Mouse (Mus musculus) spleen, adult 2 months (tissue): ENCODE measurements around the gene Eif2b1. TPM values are rescaled to one million over a fixed set of nuclear protein-coding genes. Genes with fewer than 3 reads are reported as not detected.

Experiments used
- DNase-seq, 2 experiments: peaks; one replicate each; pipeline versions ENCODE4 v3.0.0 to v3.0.0-alpha.2; 2012 to 2021; ENCODE audit warnings: low spot score in 2 of 2, low read depth in 1 of 2
- H3K27ac ChIP-seq: fragments of 200-500 bp; 2 replicates; pipeline ENCODE4 v1.5.1; 2012; ENCODE audit warnings: low read length, inconsistent platforms; ENCODE audit not compliant: insufficient read depth
- H3K27me3 ChIP-seq: fragments of 200-500 bp; 2 replicates; pipeline ENCODE4 v1.6.1; 2012; ENCODE audit warnings: mild to moderate bottlenecking, moderate library complexity, low read length, inconsistent platforms; ENCODE audit not compliant: control insufficient read depth, insufficient read depth
- H3K36me3 ChIP-seq: fragments of 200-500 bp; 2 replicates; pipeline ENCODE4 v1.6.1; 2012; ENCODE audit warnings: mild to moderate bottlenecking, low read length, inconsistent platforms; ENCODE audit not compliant: control insufficient read depth, insufficient read depth
- H3K4me1 ChIP-seq: fragments of 200-500 bp; 2 replicates; pipeline ENCODE4 v1.6.1; 2011; ENCODE audit warnings: inconsistent platforms; ENCODE audit not compliant: control insufficient read depth, insufficient read depth, insufficient read length
- H3K4me3 ChIP-seq: fragments of 200-500 bp; 2 replicates; pipeline ENCODE4 v1.5.1; 2011; ENCODE audit warnings: mild to moderate bottlenecking, inconsistent platforms; ENCODE audit not compliant: insufficient read depth, insufficient read length; ENCODE audit errors: extremely low read depth
- CTCF ChIP-seq: fragments of 200-500 bp; IDR thresholded peaks from 2 replicates; pipeline ENCODE4 v1.5.1; 2011; ENCODE audit warnings: mild to moderate bottlenecking, inconsistent platforms; ENCODE audit not compliant: insufficient read depth, insufficient read length, insufficient replicate concordance; ENCODE audit errors: extremely low read depth
- POLR2A ChIP-seq: fragments of 200-500 bp; IDR thresholded peaks from 2 replicates; pipeline ENCODE4 v1.6.1; 2011; ENCODE audit warnings: low read depth, low read length, inconsistent platforms
- WGBS: fragments of 180-500 bp; shearing (Covaris S2); methylation state at CpG from one replicate; pipeline ENCODE4 v1.1.7; 2018; 5-methylcytosine and 5-hydroxymethylcytosine counted together
- polyA plus RNA-seq: library from polyadenylated mRNA; depleted of rRNA; stranded (reverse); fragments of >200 nt; gene quantifications from 2 replicates; pipeline ENCODE4 v1.2.3, GENCODE M21; 2012

Gene Eif2b1
- polyA plus RNA-seq, 1 experiment, result 9.8 TPM

GRCm38 (mm10) chr5:124541602-124541973, 37.3 kb downstream of the Eif2b1 start:
- Histone ChIP-seq H3K4me1 (peaks cover 6% of the 10 kb centered on the region; the same call in 1 of the 2 replicates), H3K27me3 (no peaks in the 10 kb centered on the region), H3K4me3 (peak overlapping the region; percentile 86), H3K27ac (peak overlapping the region; percentile 75; the same call in 1 of the 2 replicates), H3K36me3 (peaks cover 26% of the 10 kb centered on the region)
- TF ChIP-seq POLR2A, result no peak
- no peak for TF ChIP-seq CTCF
- no peak for DNase-seq
- whole genome bisulfite sequencing, result 9% methylated on average over 8 of the region's 8 CpGs

- Histone ChIP-seq H3K27ac (peak overlapping the region; percentile 75), H3K4me3 (peak overlapping the region; percentile 86), H3K36me3 (peaks cover 22% of the 10 kb centered on the region), H3K27me3 (no peaks in the 10 kb centered on the region), H3K4me1 (peaks cover 6% of the 10 kb centered on the region; the same call in 1 of the 2 replicates)
- under 1% methylated on average over 78 of the region's 89 CpGs for WGBS
- TF ChIP-seq POLR2A (no peak), CTCF (no peak)
- DNase-seq, result peak in 1 of 2 experiments; percentile 40
Measured at GRCm38 (mm10) chr5:124540905-124541601, 37.9 kb downstream of the Eif2b1 start.

GRCm38 (mm10) chr5:124540383-124540786, 38.5 kb downstream of the Eif2b1 start, which contains the start of gene Tmed2:
Tmed2 (plus strand) TSS chr5:124540695.
- whole genome bisulfite sequencing, result under 1% methylated on average over 35 of the region's 35 CpGs
- peak; percentile 90 to 92 for DNase-seq

GRCm38 (mm10) chr5:124539905-124540304, 39.0 kb downstream of the Eif2b1 start:
- Histone ChIP-seq H3K27me3 (no peaks in the 10 kb centered on the region), H3K27ac (peak overlapping the region; percentile 84; the same call in 1 of the 2 replicates), H3K4me1 (peaks cover 6% of the 10 kb centered on the region; the same call in 1 of the 2 replicates), H3K4me3 (no peak overlapping the region), H3K36me3 (peaks cover 15% of the 10 kb centered on the region)
- TF ChIP-seq POLR2A (no peak), CTCF (no peak)
- DNase-seq, result no peak
- WGBS, result 72% methylated on average over 4 of the region's 4 CpGs

More at GRCm38 (mm10) chr5:124540383-124540786, 38.5 kb downstream of the Eif2b1 start, which contains the start of gene Tmed2:
- H3K4me3 ChIP-seq, result peak within 1 kb of the TSS; percentile 86
- H3K4me1 ChIP-seq, result peaks cover 6% of the 10 kb centered on the region; the same call in 1 of the 2 replicates
- TF ChIP-seq POLR2A (no peak), CTCF (0 out of 2 replicates have a peak, but pooled peaks have one; percentile 11)
- H3K36me3 ChIP-seq, result peaks cover 18% of the 10 kb centered on the region
- peak within 1 kb of the TSS; percentile 84 for H3K27ac ChIP-seq
- no peaks in the 10 kb centered on the region for H3K27me3 ChIP-seq

GRCm38 (mm10) chr5:124538813-124539792, 39.8 kb downstream of the Eif2b1 start:
- peak; percentile 33; the same call in 1 of the 2 replicates for TF ChIP-seq CTCF
- no peak for TF ChIP-seq POLR2A
- H3K27ac ChIP-seq, result no peak overlapping the region
- H3K27me3 ChIP-seq, result no peaks in the 10 kb centered on the region
- H3K4me3 ChIP-seq, result no peak overlapping the region
- peaks cover 6% of the 10 kb centered on the region; the same call in 1 of the 2 replicates for H3K4me1 ChIP-seq
- peaks cover 7% of the 10 kb centered on the region for H3K36me3 ChIP-seq
- WGBS, result 78% methylated on average over 16 of the region's 16 CpGs
- DNase-seq, result peak; percentile 68 to 73

GRCm38 (mm10) chr5:124536776-124537175, 42.2 kb downstream of the Eif2b1 start:
- H3K27me3 ChIP-seq, result no peaks in the 10 kb centered on the region
- 15% methylated on average over 17 of the region's 17 CpGs for WGBS
- peaks cover 4% of the 10 kb centered on the region; the same call in 1 of the 2 replicates for H3K4me1 ChIP-seq
- H3K4me3 ChIP-seq, result no peak overlapping the region
- no peak for TF ChIP-seq POLR2A
- no peak for TF ChIP-seq CTCF
- H3K27ac ChIP-seq, result no peak overlapping the region
- peak in 1 of 2 experiments; percentile 29 for DNase-seq
- no peaks in the 10 kb centered on the region for H3K36me3 ChIP-seq
